Mouse (Mus musculus): ENCODE results near the gene Smim11. TPM values are rescaled to one million over a fixed set of nuclear protein-coding genes. Genes with fewer than 3 reads are reported as not detected.

The Smim11 gene
- polyA plus RNA-seq, 1 experiment from 2014 or later, result 75.9 TPM

DNA sequence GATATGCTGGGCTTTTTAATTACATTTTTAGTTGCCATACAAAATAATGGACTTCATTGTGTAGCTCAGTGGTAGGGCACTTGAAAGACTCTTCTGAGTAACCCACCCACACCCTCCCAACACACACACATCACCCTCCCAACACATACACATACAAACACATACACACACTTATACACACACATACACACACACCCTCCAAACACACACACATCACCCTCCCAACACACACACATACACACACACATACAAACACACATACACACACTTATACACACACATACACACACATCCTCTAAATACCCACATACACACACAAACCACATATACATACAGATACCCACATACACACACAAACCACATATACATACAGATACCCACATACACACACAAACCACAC, 11.0 kb upstream of the Smim11 start:
- H3K4me1 ChIP-seq (ENCODE audit: control insufficient read depth, insufficient read depth, low read length), result no peaks in the 10 kb centered on the region
- H3K4me2 ChIP-seq (ENCODE audit: low read length), result no peak overlapping the region
- H3K9me3 ChIP-seq (ENCODE audit: control insufficient read depth, low read length), result no peaks in the 10 kb centered on the region
- DNase-seq, result no peak
- H3K27ac ChIP-seq (replicated peaks; ENCODE audit: low read depth, low read length), result no peak overlapping the region
- H3K4me3 ChIP-seq (replicated peaks; ENCODE audit: low read depth, low read length), result no peak overlapping the region
- no peaks in the 10 kb centered on the region for H3K27me3 ChIP-seq (ENCODE audit: control insufficient read depth, insufficient read depth, low read length)
- H3K36me3 ChIP-seq (ENCODE audit: control insufficient read depth, insufficient read depth, low read length), result no peaks in the 10 kb centered on the region
- no peak overlapping the region for H3K9ac ChIP-seq (replicated peaks; ENCODE audit: low read length)
- ATAC-seq (ENCODE audit: low FRiP score, low TSS enrichment), result no peak

- ATAC-seq (ENCODE audit: low FRiP score, low TSS enrichment), result no peak
- H3K4me1 ChIP-seq (ENCODE audit: control insufficient read depth, insufficient read depth, low read length), result no peaks in the 10 kb centered on the region
- H3K36me3 ChIP-seq (ENCODE audit: control insufficient read depth, insufficient read depth, low read length), result no peaks in the 10 kb centered on the region
- no peaks in the 10 kb centered on the region for H3K9me3 ChIP-seq (ENCODE audit: control insufficient read depth, low read length)
- no peak within 1 kb of the TSS for H3K9ac ChIP-seq (replicated peaks; ENCODE audit: low read length)
- 74% methylated on average over 10 of the region's 10 CpGs for WGBS
- H3K27ac ChIP-seq (replicated peaks; ENCODE audit: low read depth, low read length), result no peak within 1 kb of the TSS
- no peak within 1 kb of the TSS for H3K4me2 ChIP-seq (ENCODE audit: low read length)
- H3K27me3 ChIP-seq (ENCODE audit: control insufficient read depth, insufficient read depth, low read length), result no peaks in the 10 kb centered on the region
- DNase-seq, result no peak
- no peak within 1 kb of the TSS for H3K4me3 ChIP-seq (replicated peaks; ENCODE audit: low read depth, low read length)
These were observed 9.0 kb upstream of the Smim11 start, which contains the start of gene Kcne2 for GRCm38 (mm10) chr16:92292101-92292500. TSS of gene Kcne2 (plus strand) at chr16:92292389.

DNA sequence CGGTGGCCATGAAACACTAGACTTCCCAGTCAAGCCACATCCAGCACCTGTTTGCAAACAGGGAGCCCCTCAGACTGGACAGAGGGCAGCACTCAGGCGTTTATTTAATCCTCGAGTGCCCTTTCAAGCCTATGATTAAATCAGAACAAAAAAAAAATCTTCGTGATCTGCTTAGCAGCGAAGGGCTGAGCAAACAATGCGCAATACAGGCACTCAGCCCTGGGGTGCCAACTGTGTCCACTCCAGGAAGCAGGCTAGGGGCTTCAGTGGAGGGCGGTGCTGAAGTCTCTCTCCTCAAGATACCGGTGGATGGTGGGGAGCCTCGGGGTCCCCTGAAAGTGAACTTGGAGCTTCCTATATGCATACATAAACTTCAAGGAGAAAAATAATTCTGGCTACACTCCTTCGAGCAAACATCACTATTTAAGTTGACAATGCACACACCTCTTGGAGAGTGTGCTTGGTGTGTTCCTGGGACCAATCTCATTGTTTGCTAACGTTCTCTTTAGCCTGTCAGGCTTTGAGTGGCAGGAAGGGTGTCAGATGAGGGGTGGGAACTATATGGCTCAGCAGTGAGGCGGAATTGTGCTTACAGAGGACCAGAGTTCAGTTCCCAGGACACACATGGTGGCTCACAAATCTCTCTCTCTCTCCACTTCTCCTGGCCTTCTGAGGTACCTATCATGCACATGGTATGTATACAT, 6.7 kb upstream of the Smim11 start:
- no peak overlapping the region for H3K4me2 ChIP-seq (ENCODE audit: low read length)
- H3K9me3 ChIP-seq (ENCODE audit: control insufficient read depth, low read length), result no peaks in the 10 kb centered on the region
- WGBS, result 28% methylated on average over 12 of the region's 12 CpGs
- H3K27me3 ChIP-seq (ENCODE audit: control insufficient read depth, insufficient read depth, low read length), result no peaks in the 10 kb centered on the region
- 0 out of 2 replicates have a peak overlapping the region, but pooled peaks have one; percentile 17 for H3K9ac ChIP-seq (replicated peaks; ENCODE audit: low read length)
- no peak overlapping the region for H3K27ac ChIP-seq (replicated peaks; ENCODE audit: low read depth, low read length)
- no peak overlapping the region for H3K4me3 ChIP-seq (replicated peaks; ENCODE audit: low read depth, low read length)
- no peaks in the 10 kb centered on the region for H3K4me1 ChIP-seq (ENCODE audit: control insufficient read depth, insufficient read depth, low read length)
- no peaks in the 10 kb centered on the region for H3K36me3 ChIP-seq (ENCODE audit: control insufficient read depth, insufficient read depth, low read length)
- no peak for ATAC-seq (ENCODE audit: low FRiP score, low TSS enrichment)
- DNase-seq, result no peak

- Histone ChIP-seq H3K27ac (replicated peaks; ENCODE audit: low read depth, low read length) (no peak overlapping the region), H3K4me1 (ENCODE audit: control insufficient read depth, insufficient read depth, low read length) (peaks cover 3% of the 10 kb centered on the region), H3K9me3 (ENCODE audit: control insufficient read depth, low read length) (no peaks in the 10 kb centered on the region), H3K4me2 (ENCODE audit: low read length) (no peak overlapping the region), H3K9ac (replicated peaks; ENCODE audit: low read length) (no peak overlapping the region), H3K27me3 (ENCODE audit: control insufficient read depth, insufficient read depth, low read length) (no peaks in the 10 kb centered on the region), H3K36me3 (ENCODE audit: control insufficient read depth, insufficient read depth, low read length) (no peaks in the 10 kb centered on the region), H3K4me3 (replicated peaks; ENCODE audit: low read depth, low read length) (no peak overlapping the region)
- DNase-seq (no peak), ATAC-seq (ENCODE audit: low FRiP score, low TSS enrichment) (no peak)
- 78% methylated on average over 2 of the region's 2 CpGs for WGBS
These were observed 5.8 kb upstream of the Smim11 start for GRCm38 (mm10) chr16:92295328-92295727.

DNA sequence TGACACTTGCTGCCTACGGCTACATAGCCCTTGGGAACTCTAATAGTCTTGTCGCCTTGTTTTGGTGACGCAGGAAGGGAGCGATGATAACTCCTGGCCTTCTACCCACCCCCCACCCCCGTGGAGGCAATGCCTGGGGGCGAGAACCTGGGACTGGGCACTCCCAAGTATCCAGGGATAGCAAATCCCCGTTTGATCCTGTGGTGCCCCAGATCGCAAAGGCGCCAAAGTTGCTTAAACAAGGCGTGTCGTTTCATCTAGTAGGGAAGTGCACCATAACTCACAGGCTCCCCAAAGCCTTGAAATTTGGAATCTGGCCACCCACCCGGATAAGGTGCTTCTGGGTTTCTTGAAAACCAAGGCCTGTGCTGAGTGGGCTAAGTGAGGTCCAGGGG, 323 bp downstream of the Smim11 start:
- Histone ChIP-seq H3K9ac (replicated peaks; ENCODE audit: low read length) (peak overlapping the region; percentile 59), H3K9me3 (ENCODE audit: control insufficient read depth, low read length) (no peaks in the 10 kb centered on the region), H3K4me3 (replicated peaks; ENCODE audit: low read depth, low read length) (peak overlapping the region; percentile 53), H3K4me2 (ENCODE audit: low read length) (peak overlapping the region; percentile 89), H3K27ac (replicated peaks; ENCODE audit: low read depth, low read length) (no peak overlapping the region), H3K27me3 (ENCODE audit: control insufficient read depth, insufficient read depth, low read length) (no peaks in the 10 kb centered on the region), H3K36me3 (ENCODE audit: control insufficient read depth, insufficient read depth, low read length) (peaks cover 12% of the 10 kb centered on the region), H3K4me1 (ENCODE audit: control insufficient read depth, insufficient read depth, low read length) (peaks cover 20% of the 10 kb centered on the region)
- WGBS, result 1% methylated on average over 12 of the region's 12 CpGs
- peak; percentile 59 for ATAC-seq (ENCODE audit: low FRiP score, low TSS enrichment)
- no peak for DNase-seq

DNA sequence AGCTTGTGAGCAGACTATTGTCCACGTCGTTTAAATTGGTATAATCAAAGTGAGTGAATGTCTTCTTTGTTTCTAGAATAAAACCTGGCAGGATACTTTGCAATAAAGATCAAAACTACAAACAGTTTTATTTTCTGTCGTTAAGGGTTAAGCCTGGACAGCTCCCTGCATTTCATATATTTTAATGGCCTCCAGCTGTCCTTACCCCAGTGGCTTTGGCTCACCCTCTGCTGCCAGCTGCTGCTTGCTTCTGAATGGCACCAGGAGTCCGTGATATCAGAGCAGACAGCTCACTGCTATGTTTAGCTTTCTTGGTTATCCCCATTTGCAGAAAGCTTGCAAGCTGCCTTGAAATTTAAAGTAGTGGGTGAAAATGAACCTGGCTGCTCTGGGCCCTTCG, 903 bp downstream of the Smim11 start:
- 31% methylated on average over 5 of the region's 5 CpGs for WGBS
- H3K4me3 ChIP-seq (replicated peaks; ENCODE audit: low read depth, low read length), result peak overlapping the region; percentile 53
- H3K27me3 ChIP-seq (ENCODE audit: control insufficient read depth, insufficient read depth, low read length), result no peaks in the 10 kb centered on the region
- ATAC-seq (ENCODE audit: low FRiP score, low TSS enrichment), result no peak
- H3K9ac ChIP-seq (replicated peaks; ENCODE audit: low read length), result peak overlapping the region; percentile 59
- H3K36me3 ChIP-seq (ENCODE audit: control insufficient read depth, insufficient read depth, low read length), result peaks cover 18% of the 10 kb centered on the region
- DNase-seq, result peak; percentile 42
- H3K27ac ChIP-seq (replicated peaks; ENCODE audit: low read depth, low read length), result no peak overlapping the region
- H3K4me1 ChIP-seq (ENCODE audit: control insufficient read depth, insufficient read depth, low read length), result peaks cover 20% of the 10 kb centered on the region
- peak overlapping the region; percentile 89 for H3K4me2 ChIP-seq (ENCODE audit: low read length)
- no peaks in the 10 kb centered on the region for H3K9me3 ChIP-seq (ENCODE audit: control insufficient read depth, low read length)

DNA sequence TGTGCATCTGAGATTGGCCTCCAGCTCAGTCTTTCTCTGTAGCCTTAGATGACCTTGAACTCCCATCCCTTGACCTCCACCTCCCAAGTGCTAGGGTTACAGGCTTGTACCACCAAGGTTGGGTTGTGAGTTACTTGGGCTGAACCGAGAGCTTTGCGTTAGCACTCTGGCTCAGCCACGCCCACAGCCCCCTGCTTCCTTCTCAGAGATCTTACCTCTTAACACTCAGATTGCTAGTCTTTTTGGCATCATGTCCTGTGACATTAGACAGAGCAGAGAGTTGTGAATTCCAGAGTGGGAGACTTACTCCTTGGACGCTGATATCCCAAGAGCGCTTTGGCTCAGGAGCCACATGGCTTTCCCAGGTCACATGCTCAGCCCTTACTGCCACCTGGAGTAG, 1.4 kb downstream of the Smim11 start:
- no peaks in the 10 kb centered on the region for H3K9me3 ChIP-seq (ENCODE audit: control insufficient read depth, low read length)
- 73% methylated on average over 5 of the region's 5 CpGs for WGBS
- no peak overlapping the region for H3K9ac ChIP-seq (replicated peaks; ENCODE audit: low read length)
- ATAC-seq (ENCODE audit: low FRiP score, low TSS enrichment), result no peak
- no peaks in the 10 kb centered on the region for H3K27me3 ChIP-seq (ENCODE audit: control insufficient read depth, insufficient read depth, low read length)
- peaks cover 23% of the 10 kb centered on the region for H3K36me3 ChIP-seq (ENCODE audit: control insufficient read depth, insufficient read depth, low read length)
- H3K4me2 ChIP-seq (ENCODE audit: low read length), result peak overlapping the region; percentile 89
- peak overlapping the region; percentile 53; the same call in 1 of the 2 replicates for H3K4me3 ChIP-seq (replicated peaks; ENCODE audit: low read depth, low read length)
- H3K27ac ChIP-seq (replicated peaks; ENCODE audit: low read depth, low read length), result no peak overlapping the region
- DNase-seq, result no peak
- H3K4me1 ChIP-seq (ENCODE audit: control insufficient read depth, insufficient read depth, low read length), result peaks cover 20% of the 10 kb centered on the region

GRCm38 (mm10) chr16:92305519-92305918, 4.4 kb downstream of the Smim11 start:
- Histone ChIP-seq H3K9ac (replicated peaks; ENCODE audit: low read length) (no peak overlapping the region), H3K9me3 (ENCODE audit: control insufficient read depth, low read length) (no peaks in the 10 kb centered on the region), H3K27me3 (ENCODE audit: control insufficient read depth, insufficient read depth, low read length) (no peaks in the 10 kb centered on the region), H3K4me3 (replicated peaks; ENCODE audit: low read depth, low read length) (no peak overlapping the region), H3K27ac (replicated peaks; ENCODE audit: low read depth, low read length) (no peak overlapping the region), H3K4me1 (ENCODE audit: control insufficient read depth, insufficient read depth, low read length) (peaks cover 15% of the 10 kb centered on the region), H3K36me3 (ENCODE audit: control insufficient read depth, insufficient read depth, low read length) (peaks cover 34% of the 10 kb centered on the region), H3K4me2 (ENCODE audit: low read length) (no peak overlapping the region)
- WGBS, result 92% methylated on average over 2 of the region's 2 CpGs
- DNase-seq, result no peak
- ATAC-seq (ENCODE audit: low FRiP score, low TSS enrichment), result no peak

GRCm38 (mm10) chr16:92307947-92308346, 6.9 kb downstream of the Smim11 start:
- Histone ChIP-seq H3K9ac (replicated peaks; ENCODE audit: low read length) (no peak overlapping the region), H3K27me3 (ENCODE audit: control insufficient read depth, insufficient read depth, low read length) (no peaks in the 10 kb centered on the region), H3K36me3 (ENCODE audit: control insufficient read depth, insufficient read depth, low read length) (peaks cover 56% of the 10 kb centered on the region), H3K4me1 (ENCODE audit: control insufficient read depth, insufficient read depth, low read length) (no peaks in the 10 kb centered on the region), H3K4me3 (replicated peaks; ENCODE audit: low read depth, low read length) (no peak overlapping the region), H3K9me3 (ENCODE audit: control insufficient read depth, low read length) (no peaks in the 10 kb centered on the region), H3K27ac (replicated peaks; ENCODE audit: low read depth, low read length) (no peak overlapping the region), H3K4me2 (ENCODE audit: low read length) (no peak overlapping the region)
- no peak for DNase-seq
- ATAC-seq (ENCODE audit: low FRiP score, low TSS enrichment), result no peak
- WGBS, result 84% methylated on average over 3 of the region's 3 CpGs
